Mouse (Mus musculus) frontal cortex, adult 2 months (tissue): ENCODE measurements around the gene Kcnip1. TPM values are rescaled to one million over a fixed set of nuclear protein-coding genes. Genes with fewer than 3 reads are reported as not detected.
A peak's percentile ranks its signal among the peaks of the same experiment; 100 is the strongest.

Experiments used
- DNase-seq, 2 experiments: peaks; one replicate each; pipeline ENCODE4 v3.0.0; 2022; ENCODE audit warnings: low spot score in 1 of 2; ENCODE audit errors: extremely low spot score in 1 of 2
- polyA plus RNA-seq: library from polyadenylated mRNA; depleted of rRNA; stranded (reverse); fragments of >200 nt; gene quantifications from 2 replicates; pipeline ENCODE4 v1.2.3, GENCODE M21; 2012

Gene Kcnip1
- polyA plus RNA-seq, 1 experiment: 58.9 TPM

DNA sequence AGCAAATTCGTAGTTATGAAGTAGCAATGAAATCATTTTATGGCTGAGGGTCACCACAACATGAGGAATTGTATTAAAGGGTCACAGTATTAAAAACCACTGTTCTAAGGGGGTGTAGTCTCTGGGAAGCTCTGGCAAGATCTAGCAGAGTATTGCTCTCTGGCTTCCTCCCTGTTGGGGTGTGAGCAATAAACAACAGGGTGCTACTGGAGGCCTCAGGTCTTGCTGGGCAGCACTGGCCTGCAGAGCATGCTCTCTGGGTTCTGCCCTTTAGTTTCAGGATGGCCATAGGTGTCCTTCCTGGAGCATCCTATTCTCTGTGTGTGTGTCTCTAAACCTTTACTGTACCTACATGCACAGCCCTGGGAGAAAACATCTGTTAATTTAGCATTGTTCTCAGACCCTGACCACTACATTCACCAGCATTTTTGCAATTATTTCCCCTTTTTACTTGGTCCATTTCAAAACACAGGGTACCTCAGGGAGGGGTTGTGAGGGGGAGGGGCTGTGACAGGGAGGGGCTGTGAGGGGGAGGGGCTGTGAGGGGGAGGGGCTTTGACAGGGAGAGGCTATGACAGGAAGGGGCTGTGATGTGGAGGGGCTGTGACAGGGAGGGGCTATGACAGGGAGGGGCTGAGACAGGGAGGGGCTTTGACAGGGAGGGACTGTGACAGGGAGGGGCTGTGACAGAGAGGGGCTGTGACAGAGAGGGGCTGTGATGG is 291.6 kb downstream of the Kcnip1 start:
- no peak for DNase-seq

DNA sequence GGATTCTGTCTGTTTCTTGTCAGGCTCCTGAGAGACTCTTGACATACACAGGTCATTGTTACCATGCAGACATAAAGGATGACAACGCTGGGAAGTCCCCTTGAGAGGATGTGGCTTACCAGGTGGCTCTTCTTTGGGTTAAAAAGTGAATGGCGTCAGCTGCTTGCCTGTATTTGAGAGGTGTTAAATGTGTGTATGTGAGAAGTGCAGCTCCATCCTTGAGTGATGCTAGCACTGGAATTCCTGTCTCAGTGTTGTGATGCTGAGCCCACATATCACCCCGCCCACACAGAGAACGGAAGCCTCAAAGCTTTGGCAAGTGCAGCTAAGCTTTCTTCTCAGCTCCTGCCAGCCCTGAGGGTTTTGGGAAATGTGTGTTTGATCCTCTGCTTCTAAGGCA is 292.2 kb downstream of the Kcnip1 start:
- DNase-seq: peak; percentile 87 to 93

DNA sequence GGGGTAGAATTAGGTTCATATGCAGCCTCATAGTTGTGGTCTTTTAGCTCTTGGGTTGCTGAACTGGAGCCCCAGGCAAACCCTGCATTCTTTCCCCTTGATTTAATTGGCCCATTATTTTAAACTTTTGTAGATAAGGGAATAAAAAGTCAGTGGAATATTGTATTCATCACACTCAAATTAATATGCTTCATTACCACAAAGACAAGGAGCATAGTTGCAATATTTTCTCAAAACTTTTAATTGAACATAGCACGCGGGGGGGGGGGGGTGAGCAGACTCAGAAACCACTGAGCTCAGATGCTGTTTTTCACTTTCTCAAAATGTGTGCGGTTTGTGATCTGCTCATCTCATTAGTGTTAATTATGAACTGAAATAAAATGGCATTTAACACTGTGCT is 302.8 kb downstream of the Kcnip1 start:
- DNase-seq: no peak

DNA sequence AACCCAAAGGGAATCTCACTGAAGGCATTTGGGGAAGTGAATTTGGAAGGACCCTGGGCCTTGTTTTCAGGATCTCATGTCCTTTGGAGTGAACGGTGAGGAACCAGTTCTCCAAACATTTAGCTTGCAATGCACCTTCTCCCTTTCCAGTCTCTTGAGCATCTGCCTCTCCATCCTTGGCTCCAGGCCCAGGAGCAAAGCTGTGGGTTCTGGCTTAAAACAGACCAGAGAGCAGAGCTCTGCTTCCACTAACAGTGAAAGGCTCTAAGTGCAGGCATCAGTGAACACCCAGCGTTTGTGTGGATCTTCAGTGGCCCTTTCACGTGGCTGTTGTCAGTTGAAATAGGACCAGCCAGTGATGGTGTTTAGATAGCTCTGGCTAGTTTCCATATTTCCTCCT is 307.0 kb downstream of the Kcnip1 start:
- peak; percentile 28 to 78 for DNase-seq

DNA sequence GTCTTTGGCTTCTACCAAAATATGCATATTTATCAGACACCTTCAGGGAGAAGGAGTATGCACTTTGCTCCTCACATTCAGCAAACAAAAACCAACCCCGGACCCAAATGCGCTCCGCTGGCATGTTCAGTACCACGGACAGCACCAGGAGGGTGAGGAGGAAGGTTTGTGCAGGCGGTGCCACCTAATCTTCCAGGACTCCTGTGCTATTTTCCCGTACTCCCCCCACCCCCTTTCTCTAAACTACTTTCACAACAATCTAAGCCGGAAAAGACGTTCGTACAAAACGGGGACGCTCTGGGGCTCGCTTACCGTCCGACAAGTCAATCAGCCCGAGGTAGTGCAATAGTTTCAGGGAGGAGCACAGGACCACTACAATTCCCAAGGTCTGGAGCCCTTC is 312.8 kb downstream of the Kcnip1 start:
- no peak for DNase-seq

DNA sequence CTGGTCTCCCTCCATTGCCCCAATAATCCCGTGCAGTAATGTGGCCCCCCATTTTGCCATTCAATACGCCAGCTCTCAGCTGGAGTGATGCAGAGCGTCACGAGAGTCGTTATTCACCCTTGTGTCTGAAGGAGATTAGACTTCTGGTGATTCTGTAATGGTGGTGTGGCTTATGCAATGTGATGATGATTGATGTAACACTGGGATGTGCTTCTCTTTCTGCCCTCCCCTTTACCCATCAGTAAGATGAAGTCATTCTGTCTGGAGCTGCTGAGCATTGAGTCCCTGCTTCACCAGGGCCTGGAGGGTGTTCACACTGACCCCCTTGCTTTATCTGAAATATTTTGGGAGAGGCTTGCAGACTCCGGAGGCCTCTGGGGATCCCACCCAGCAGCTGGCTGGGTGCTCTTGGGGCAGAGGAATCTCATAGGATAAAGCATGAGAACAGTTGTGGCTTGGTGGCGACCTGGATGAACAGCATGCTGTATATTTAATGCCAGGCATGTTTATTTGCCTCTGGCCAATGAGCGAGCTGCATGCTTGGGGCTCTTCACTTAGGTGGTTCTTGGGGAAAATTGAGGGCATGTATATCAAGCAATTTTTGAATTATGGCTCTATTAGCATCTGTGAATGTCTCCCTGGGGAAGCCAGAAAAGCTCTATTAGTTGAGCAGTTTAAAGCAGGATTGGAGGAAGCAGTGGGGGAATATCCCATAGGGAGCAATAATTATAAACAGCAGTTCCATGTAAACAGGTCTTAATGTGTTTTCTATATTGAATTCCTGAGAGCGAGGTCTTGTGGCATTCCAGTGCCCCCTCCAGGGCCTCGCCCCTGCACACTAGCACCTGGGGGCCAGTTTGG is 322.6 kb downstream of the Kcnip1 start:
- no peak for DNase-seq

DNA sequence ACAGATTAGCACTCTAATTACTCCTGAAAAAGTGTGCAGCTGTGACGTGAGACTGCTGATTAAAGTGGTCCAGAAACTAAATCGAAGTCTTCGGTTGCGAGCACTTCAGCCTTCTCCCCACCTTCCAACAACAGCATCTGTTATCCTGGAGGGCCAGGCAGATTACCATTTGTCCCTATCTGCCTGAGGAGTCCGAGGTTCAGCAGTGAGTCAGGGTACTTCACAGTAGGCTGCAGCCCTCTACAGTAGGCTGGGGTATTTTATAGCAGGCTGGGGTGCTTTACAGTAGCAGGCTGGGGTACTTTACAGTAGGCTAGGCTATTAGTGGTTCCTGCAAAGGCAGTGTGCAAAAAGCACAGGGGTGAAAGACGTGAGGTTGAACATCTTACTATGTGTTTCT is 324.6 kb downstream of the Kcnip1 start:
- no peak for DNase-seq

DNA sequence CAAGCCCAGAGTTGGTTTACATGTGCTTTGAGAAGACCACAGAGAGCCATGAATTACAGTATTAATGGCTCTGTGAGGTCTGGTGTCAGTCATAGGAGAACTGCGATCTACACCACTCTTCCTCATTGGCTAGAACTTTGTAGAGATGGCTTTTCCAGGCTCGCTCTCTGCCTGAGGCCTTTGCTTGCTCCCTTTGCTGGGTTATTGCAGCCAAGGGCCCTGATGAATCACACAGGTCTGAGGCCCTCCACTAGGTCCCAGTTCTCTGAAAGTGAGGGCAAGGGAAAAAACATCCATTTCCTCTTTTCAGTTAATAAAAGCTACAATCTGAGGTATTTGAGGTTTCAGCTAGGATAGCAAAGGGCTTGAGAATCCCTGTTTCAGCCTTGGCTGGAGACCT is 329.4 kb downstream of the Kcnip1 start:
- DNase-seq: no peak

DNA sequence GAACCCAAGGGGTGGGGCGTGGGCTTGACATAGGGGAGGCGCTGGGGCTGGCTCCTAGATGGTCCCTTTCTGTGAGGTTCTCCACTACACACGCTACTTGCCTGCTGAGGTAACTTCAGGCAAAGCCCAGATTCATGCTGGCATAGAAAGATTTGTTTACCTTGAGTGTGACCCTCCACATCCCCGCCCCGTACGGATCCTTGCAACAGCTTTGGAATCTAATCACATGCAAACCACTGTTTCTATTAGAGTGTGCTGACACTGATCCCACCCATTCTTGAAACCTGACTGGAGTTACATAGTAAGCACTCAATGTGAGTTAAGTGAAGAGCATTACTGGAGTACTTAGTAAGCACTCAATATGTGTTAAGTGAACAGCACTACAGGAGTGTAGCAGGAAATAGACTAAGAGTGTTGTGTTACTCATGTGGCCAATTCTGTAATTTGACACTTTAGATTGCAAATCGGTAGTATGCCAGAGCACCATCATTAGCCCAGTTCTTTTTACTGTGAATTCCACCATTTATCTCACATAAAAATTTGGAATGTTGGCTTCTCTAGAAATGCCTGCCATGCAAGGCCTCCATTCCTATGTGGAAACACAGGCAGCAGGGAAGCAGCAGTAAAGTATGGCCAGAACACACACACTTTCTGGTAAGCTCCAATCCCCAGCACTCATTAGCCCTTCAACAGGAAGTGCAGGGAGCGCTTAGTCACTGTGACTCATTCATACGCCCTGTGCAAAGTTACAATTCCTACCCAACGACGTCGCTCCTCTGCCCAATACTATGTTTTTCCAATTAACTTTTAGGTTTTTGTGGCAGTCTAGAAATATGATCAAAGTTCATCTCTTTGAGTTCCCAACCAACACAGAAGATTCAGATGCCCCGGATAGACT is 332.7 kb downstream of the Kcnip1 start:
- no peak for DNase-seq

DNA sequence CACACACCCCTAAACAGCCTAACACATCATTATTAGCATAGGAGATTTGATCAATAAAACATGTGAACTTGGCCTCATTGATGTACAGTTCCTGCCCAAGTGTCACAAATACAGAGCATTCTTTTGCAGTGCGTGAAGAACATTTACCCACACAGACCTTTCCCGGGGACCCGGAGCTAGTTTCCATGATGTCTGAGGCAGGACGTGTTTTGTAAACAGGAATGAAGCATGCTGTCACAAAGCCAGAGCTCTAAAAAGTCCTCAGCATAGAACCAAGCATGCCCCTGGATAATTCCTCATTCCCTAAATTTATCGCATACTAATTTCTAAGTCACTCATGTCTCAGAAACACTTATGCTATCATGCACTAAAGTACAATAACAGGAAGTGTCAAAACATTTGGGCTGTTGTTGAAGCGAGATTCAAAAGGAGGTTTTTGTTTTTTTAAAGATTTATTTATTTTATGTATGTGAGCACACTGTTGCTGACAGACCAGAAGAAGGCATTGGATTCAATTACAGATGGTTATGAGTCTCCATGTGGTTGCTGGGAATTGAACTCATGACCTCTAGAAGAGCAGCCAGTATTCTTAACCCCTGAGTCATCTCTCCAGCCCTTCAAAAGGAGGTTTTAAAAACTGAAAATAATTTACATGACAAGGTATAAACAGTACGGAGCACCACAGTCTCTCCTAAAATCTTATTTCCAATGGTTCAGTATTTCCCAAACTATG is 336.9 kb downstream of the Kcnip1 start:
- DNase-seq: no peak

DNA sequence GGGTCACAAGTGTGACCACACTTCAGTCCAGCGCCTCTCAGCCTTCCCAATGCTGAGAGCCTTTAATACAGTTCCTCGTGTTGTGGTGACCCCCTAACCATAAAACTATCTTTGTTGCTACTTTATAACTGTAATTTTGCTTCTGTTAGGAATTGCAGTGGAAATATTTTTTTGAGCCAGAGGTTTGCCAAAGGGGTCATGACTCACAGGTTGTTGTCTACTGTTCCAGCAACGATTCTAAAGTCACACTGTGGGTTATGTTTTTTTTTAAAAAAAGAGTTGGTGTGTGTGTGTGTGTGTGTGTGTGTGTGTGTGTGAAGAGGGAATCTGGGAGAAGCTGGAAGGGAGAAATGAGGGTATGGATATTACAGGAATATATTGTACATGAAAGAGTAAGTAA is 337.7 kb downstream of the Kcnip1 start:
- DNase-seq: no peak

DNA sequence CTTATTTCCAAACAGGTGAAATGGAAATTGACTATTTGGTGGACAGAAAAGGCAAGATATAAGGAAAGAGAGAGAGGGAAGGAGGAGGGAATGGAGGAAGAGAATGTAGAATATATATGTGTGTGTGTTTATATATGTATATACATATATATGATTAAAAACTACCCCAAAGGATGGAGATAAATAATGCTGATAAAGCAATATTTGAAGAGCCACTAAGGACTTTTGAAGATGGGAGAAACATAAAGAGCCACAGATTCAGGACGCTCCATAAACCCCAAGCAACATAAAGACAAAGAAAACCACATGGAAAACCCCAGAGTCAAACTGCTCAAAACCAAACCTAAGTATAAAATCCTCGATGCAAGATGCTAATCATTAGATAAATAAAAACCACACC is 338.5 kb downstream of the Kcnip1 start:
- DNase-seq: no peak

DNA sequence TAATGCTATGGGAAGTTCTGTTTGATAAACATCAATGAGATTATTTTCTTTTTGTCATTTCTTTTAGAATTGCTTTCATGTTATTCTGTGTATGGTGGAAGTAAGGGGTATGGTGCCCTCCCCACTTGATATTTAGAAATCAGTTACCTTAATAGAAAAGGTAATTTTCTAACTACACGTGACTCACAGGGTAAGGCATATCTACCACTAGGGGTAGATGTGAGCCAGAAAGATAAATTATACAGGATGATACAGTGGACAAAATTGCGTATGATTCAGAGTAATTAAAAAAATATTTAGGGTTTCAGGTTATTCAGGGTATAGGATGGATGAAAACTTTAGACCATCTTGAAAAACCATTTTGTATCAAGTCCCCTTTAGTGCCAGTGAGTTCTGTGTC is 343.6 kb downstream of the Kcnip1 start:
- no peak for DNase-seq

DNA sequence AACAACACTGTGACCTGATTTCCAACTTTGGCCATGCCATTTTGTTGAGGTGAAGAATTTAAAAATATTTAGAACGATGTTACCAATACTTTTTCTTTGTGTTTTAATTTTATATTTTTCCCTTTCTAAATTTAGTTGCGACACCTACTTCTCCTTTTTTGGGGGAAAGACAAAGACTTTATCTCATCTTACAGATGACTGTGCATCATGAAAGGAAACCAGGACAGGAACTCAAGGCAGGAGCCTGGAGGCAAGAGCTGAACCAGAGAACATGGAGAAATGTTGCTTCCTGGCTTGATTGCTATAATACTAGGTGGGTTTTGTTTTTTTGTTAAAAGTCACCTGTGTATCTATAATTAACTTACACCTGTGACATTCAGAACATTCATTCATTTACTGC is 355.8 kb downstream of the Kcnip1 start:
- no peak for DNase-seq

DNA sequence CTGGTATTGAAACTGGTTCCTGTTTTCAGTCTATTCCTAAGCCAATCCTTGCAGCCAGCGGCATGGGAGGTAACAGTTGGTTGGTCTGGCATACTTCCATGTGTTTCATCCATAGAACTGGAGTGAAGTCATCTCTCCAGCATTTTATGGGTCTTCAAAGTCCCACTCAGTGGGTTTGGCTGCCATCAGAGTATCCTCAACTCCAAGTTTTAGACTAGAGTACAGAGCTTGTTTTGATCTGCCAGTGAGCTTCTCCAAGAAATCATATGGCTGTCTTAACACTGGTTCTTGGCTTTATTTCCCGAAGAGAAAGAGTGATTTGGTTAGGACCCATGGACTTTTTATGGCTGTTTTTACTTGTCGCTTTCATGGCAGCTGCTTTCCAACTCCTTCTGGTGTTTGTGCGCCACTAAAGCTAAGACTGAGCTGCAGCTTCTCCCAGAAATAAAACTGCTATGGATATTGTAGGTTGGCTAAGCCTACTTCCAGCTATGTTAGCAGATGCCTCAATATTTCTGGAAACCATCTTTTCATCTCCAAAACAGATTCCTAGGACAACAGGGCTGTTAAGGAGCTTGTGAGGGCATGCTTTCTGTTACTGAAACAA is 365.7 kb downstream of the Kcnip1 start:
- DNase-seq: peak; percentile 31 to 50

DNA sequence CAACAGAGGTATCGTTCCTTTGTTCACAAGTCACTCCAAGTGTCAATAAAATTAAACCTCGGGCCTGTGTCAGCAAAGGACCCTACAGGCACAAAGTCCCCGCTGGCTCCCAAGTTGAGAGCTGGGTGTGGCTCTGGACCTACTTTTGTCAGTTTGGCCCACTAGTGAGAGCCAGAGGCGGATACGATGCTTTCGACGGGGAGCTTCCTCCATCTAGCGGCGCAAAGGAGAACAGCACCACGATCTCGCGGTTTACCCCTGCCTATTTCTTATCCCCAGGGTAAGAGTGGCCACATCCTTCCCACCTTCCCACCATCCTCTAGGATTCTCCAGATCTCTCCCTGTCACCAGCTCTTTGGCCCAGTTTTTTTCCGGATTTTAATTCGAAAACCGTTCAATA is 378.7 kb downstream of the Kcnip1 start:
- DNase-seq: peak; percentile 10 to 85

DNA sequence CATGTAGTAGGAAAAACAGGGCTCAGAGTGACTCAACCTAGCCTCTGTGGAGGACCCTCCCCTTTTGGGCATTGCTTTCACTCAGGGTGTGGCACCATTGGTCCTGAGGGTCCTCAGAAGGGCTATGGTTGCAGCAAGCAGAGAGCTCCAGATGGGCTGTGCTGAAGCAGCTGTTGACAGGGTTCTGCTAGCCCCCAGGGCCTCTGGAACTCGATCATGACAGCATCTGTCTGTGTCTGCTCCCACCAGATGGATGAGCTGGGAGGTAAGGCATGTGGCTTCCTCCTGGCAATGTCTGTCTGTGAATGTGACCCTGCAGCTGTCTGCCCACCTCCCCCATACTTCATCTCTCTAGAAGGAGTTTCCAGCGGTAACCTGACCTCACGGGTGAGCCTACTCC is 385.2 kb downstream of the Kcnip1 start:
- no peak for DNase-seq

DNA sequence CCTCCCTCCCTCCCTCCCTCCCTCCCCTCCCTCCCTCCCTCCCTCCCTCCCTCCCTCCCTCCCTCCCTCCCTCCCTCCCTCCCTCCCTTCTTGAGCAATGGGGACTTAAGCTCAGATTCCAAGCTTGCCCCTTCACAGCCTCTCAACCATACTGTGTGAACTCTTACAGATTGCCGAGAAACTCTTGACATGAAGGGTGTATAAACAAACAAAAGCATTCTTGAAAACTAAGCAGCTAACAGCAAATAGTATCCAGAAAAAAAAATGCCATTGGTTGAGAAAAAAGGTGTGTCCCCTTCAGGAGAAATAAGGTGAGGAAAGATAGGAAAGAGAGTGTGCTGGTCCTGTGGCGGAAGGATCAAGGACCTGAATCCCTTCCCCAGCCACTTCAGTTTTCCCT is 389.8 kb downstream of the Kcnip1 start:
- DNase-seq: no peak

DNA sequence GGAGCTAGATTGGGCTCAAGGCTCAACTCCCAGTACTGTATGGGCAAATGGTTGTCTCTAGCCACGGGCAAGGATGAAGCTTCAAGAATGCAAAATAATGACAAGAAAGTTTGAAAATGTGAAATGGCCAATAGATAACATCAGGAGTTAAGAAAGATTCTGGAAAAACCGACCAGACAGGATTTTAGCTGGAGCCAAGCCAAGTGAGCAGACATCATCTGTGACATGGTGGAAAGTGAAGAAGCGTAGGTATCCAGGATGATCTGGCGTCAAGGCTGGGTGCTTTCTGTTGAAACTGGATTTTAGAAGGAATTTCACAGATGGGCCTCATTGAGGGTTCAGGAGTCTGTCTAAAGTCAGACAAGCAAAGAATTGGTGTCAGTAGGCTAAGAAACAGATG is 394.0 kb downstream of the Kcnip1 start, which contains the start of gene D130052B06Rik:
D130052B06Rik (plus strand) TSS at position 317 of the 400 bp plus-strand sequence.
- no peak for DNase-seq

DNA sequence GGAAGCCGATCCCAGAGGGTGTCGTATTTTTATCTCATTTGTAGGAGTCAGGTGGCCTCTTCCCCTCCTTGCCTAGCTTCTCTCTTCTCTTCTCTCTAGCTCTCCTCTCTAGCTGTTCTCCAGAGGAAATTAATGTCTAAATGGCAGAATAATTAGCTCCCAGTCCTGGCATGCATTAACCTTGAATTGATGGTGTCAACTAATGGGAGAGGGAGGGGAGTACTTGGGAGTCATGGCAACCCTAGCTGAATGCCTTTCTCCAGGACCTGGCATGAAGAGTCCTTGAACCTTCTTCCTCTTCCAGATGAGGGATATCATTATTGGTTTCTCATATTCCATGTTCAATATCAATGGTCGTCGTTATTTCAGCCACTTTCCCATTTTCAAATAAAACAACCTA is 396.3 kb downstream of the Kcnip1 start:
- DNase-seq: no peak
